Mouse (Mus musculus) gastrocnemius, postnatal 4 days (tissue): ENCODE results near the gene Iqck. TPM values are rescaled to one million over a fixed set of nuclear protein-coding genes. Genes with fewer than 3 reads are reported as not detected.

Source experiments
- DNase-seq, 2 experiments: peaks; one replicate each; pipeline ENCODE4 v3.0.0; 2021 to 2022; ENCODE audit warnings: low spot score in 2 of 2, mixed read lengths in 2 of 2
- total RNA-seq, 2 experiments: library from RNA; stranded (reverse); gene quantifications; 2 replicates each; pipeline ENCODE4 v1.2.3; 2021

The Iqck gene
- total RNA-seq, 2 experiments from 2014 or later = 0.73 to 1.6 TPM

GRCm38 (mm10) chr7:118983961-118984360 lies 128.4 kb downstream of the Iqck start:
- peak in 1 of 2 experiments; percentile 58 for DNase-seq

GRCm38 (mm10) chr7:118985786-118986185 lies 130.2 kb downstream of the Iqck start:
- no peak for DNase-seq

DNA sequence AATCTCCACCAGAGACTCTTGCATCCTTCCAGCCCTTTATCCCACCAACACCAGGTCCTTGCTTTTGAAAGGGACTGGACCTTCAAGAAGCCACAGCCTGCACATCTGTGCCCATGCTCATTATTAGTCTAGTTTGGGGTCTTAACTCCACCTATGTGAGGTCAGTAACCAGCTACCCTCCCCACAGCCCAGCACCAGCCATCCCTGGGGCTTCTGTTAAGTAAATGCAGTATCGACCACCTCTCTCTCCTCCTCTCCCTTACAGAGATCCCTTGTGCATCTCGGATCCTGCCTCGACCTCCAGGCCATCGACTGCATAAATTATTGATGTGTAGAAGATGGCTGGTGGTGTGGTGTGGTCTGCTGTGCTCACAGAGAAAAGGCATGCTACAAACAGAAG lies 130.8 kb downstream of the Iqck start:
- DNase-seq = no peak

DNA sequence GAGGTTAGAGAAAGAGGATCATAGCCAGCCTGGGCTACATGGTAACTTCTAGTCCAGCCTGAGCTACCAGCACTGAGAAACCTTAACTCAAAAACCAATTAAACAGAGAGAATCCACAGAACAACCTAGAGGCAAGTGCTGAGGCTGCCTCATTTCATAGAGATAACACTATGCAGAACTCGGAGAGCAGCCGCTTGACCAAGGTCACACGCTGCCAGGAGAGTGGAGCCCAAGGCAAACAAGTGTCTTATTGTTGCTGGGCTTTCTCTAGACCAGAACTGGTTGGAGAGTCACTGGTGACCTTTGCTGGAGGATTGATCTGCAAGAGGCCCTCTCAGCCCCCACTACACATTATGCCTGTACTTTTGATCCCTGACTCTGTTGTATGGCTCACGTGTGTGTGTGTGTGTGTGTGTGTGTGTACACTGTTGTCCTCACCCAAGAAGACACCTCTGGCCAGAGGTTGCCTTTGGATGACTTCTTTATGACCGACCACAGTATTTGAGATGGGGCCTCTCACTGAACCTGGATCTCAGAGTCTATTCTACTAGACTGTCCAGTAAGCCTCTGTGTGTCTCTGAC lies 133.8 kb downstream of the Iqck start:
- no peak for DNase-seq

DNA sequence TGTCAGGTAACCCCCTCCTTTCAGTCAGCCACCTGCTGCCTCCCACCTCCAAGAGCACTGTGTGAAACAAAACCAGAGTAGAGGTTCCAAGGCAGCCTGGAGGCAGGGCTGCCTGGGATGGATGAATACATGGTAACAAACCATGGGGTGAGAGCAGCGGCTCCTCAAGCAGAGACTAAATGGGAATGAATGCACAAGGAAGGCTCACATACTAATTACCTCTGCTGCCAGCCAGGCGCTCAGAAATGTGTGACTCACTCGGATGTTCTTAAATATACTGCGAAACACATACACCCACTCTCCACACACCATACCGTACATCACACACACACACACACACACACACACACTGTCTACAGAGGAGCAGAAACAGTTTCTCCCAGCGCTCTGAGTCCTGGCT lies 134.7 kb downstream of the Iqck start:
- no peak for DNase-seq

- no peak for DNase-seq
These were observed 135.9 kb downstream of the Iqck start for GRCm38 (mm10) chr7:118991341-118991884.

GRCm38 (mm10) chr7:118992080-118992560 lies 136.6 kb downstream of the Iqck start:
- no peak for DNase-seq

GRCm38 (mm10) chr7:118992623-118993405 lies 137.3 kb downstream of the Iqck start:
- DNase-seq = no peak

DNA sequence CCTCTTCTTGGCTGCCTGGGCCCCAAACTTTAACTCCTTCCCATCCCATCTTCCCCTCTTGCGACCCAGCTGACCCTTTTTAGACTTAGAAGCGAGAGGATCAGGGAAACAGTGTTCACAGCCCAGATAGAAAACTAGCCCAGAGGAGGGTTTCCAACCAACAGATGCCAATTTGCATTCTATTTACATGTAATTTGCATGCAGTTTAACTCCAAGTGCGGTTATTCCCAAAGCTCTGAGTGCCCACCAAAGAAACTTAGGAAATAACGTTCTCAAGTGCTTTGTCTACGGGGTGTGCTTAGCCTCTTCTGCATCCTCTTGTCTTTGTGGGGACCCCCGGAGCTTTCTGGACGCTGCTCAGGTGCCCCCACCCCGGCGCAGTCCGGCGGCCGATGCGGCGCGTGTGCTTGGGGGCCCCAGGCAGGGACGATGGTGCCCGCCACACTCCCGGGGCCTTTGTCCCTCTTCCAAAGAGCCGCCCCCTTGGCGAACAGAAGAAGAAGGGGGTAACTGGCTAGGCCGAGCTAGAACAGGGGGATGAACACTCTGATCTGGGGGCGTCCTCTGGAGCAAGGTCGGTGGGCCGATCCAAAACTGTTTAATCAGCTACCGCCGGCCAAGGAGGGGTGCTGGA lies 138.2 kb downstream of the Iqck start:
- peak in 1 of 2 experiments; percentile 24 for DNase-seq

DNA sequence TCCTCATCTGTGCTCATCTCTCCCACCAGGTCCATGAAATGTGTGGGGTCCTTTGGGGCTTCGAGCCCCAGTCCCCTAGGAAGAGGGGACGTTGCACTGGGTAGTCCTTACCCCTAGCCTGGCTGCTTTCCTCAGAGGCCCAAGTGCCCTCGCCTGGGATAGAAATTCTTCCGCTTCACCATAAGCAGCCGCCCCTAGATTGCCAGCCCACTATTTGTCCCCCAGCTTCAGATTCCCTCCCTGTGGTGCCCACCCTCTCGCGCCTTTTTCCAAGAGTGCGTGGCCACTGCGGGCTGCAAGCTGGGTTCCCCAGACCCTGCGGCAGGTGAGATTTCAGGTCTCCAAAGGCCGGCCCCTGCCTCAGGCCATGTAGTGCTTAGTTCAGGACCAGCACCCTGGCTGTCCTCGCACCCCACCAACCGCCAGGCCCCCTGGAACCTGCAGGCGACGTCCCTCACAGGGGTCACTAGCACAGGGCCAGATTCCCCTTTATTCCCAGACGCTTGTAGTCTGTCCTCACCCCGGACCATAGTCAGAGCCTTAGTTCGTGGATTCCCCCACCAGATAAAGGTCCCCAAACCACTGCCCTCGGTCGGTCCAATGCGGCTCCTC lies 138.8 kb downstream of the Iqck start:
- DNase-seq = peak in 1 of 2 experiments; percentile 37

DNA sequence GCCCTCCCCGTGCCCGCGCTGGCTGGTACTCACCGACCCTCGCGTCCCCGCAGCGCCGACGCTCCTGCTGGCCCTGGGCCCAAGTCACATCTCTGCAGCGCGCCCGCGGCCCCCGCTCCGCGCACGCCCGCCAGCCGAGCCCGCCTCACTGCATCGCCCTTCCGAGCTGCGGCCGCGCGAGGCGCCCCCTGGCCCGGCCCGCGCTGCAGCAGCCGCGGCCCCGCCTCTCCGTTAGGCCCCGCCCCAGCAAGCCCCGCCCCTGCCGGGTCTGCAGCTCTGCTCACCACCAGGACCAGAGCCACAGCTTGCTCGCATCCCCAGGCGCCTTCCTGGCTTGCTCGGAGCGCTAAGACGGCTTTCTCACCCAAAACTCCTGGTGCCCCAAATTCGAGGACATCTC lies 139.5 kb downstream of the Iqck start, which contains the start of gene Gprc5b:
Gene Gprc5b, minus strand, starts transcription at position 205 of the 400 bp plus-strand sequence.
- peak; percentile 90 to 93 for DNase-seq

DNA sequence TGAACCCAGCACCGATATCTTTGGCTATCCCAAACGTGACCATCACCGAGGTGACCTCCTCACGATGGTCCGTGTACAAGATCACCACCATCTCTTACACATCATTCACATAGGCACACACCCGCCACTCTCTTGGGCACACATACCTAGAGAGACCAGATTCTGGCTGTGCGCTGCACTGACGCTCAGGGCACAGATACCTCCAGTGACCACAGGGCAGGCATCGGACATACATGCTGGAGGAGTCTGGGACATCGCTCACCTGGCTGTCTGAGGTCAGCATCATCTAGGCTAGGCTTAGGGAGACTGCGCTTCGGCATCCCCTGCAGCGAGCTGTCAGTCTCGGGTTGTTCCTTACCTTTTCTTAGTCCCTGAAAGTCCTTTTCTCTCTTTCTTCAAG lies 140.1 kb downstream of the Iqck start:
- DNase-seq = no peak

DNA sequence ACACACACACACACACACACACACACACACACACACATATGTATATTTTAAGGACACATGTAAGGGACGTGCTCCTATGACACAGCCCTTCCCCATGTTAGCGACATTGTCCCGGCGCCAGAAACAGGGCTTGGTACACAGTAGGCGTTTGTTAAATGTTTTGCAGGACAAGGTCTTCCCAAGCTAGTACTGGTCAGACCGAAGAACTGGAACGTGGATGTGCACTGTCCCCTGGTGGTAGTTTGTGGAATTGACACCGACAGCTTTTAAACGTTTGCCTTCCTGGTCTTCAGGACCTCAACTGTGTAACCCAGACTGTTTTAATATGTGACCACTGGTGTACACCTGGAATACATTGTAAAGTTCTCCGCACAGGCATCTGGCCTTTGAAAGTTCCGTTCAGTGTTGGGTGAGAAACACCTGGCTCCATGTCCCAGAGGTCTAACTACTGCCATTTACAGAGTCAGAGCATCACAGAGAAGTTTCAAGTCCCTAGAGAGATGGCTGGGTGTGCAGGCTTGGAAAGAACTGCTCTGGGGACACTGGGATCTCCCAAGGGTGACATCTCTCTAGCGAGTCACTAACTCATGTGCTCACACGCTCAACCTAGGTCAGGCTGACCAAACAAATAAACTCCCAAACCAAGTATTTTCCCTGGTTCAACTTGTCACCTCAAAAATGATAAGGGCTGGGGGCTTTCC lies 140.7 kb downstream of the Iqck start:
- DNase-seq = peak; percentile 55 to 76

DNA sequence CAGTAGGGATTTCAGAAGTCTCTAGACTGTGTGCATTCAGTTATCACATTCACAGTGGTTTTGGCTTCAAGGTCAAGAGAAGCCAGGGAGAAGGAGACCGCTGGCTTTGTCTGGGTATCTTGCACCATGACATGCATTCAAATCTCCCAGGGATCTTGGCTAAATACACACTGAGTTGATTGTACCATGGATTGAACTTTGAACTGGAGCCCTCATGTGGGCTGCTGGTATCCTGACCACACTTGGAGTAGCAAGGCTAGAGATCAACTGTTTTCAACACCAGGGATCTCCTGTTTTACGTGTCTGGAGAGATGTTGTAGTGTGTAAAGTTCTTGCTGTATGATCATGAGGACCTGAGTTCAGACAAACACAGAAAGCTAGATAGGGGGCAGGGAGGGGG lies 144.3 kb downstream of the Iqck start:
- no peak for DNase-seq

DNA sequence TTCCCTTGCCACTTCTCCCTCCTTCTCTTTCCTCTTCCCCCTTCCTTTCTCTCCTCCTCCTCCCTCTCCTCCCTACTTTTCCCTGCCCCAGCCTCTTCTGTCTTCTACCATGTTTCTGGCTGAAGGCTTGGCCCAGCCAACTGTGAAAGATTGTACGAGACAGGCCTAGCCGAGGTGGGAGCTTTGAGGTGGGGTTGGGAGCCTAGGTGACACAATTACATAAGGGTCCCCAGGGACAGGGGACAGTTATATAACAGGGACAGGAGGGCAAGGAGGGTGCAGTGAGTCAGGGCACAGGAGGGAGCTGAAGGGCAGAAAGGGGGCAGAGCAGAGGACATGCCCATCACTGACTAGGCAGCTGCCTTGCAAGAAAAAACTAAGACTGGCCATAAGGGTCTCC lies 146.4 kb downstream of the Iqck start:
- no peak for DNase-seq

- no peak for DNase-seq
These were observed 146.9 kb downstream of the Iqck start for GRCm38 (mm10) chr7:119002501-119002900.

DNA sequence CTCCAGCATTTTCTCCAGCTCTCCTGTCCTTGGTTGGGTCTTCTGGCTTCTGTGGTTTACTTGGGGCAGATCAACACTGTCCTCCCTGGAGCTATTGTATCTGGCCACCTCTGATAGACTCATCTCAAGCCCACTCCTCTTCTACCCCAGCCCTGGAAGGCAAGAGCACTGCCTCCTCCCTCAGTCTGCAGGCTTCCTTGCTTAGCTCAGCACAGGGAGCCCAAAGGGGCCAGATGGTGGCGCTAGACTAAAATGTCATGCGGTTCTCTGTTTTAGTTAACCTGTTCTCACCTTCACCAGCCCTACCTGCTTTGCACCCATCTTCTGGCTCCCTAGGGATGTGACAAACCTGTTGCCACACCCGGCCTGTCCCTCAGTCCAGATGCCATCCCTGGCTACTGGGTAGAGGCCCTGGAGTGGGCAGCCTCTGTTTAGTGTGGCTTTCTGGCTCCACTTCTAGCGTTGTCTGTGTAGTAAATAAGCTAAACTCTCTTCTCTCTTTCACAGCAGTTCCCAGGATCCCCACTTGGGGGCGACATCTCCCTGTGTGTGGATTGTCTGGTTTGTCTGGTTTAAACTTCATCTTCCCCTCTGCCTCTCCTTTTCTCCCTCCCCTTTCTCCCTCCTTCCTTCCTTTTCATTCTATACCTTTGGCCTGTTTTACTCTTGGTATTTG lies 155.4 kb downstream of the Iqck start:
- DNase-seq = peak in 1 of 2 experiments; percentile 60

- no peak for DNase-seq
These were observed 160.2 kb downstream of the Iqck start for GRCm38 (mm10) chr7:119015736-119016135.

DNA sequence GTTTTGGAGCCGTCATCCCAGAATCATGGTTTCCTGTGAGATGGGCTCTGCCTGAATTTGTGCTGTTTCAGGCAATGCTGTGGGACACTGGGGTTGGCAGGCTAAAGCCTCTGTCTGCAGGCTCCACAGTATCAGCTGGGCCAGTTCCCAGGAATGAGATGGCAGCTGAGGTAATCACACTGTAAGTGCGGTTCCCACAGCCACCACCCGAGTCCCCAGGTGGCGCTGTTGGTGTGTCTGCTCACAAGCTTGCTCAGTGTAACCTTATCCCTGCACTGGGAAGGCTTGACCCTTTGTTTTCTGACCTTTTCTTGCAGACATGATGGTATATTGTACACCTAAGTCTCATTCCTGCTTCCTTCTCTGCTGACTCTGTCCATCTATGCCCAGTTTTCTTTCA lies 164.0 kb downstream of the Iqck start:
- DNase-seq = peak in 1 of 2 experiments; percentile 48
